Mouse (Mus musculus): ENCODE data around the gene Ccnjl. TPM values are rescaled to one million over a fixed set of nuclear protein-coding genes. Genes with fewer than 3 reads are reported as not detected.

The Ccnjl gene
- polyA plus RNA-seq, 3 experiments from 2014 or later = not detected

GRCm38 (mm10) chr11:43626927-43627645, 98.5 kb downstream of the Ccnjl start:
- ATAC-seq = no peak

- no peak for ATAC-seq
These were observed 103.1 kb downstream of the Ccnjl start for GRCm38 (mm10) chr11:43631645-43632044.

- peak; percentile 71 for ATAC-seq
These were observed 104.0 kb downstream of the Ccnjl start for GRCm38 (mm10) chr11:43632566-43632965.

- no peak for ATAC-seq
These were observed 104.6 kb downstream of the Ccnjl start for GRCm38 (mm10) chr11:43633165-43633564.

- no peak for ATAC-seq
These were observed 105.2 kb downstream of the Ccnjl start for GRCm38 (mm10) chr11:43633658-43634401.

Other genes with a start within 250 kb of the Ccnjl start
- 100 to 1,000 TPM; 103 to 180 (median 127) TPM for gene Pttg1, start 102.5 kb upstream of the Ccnjl start, polyA plus RNA-seq (2017; shearing (Covaris generic))
- 100 to 1,000 TPM; 102 to 127 (median 108) TPM for gene Slu7, start 95.0 kb upstream of the Ccnjl start, polyA plus RNA-seq (2017; shearing (Covaris generic))
- gene C1qtnf2, start 54.5 kb upstream of the Ccnjl start, polyA plus RNA-seq (2017; shearing (Covaris generic)) = not detected
- gene 4933415A04Rik, start 58.3 kb downstream of the Ccnjl start, polyA plus RNA-seq (2017; shearing (Covaris generic)) = under 1 TPM in 1 of 3 experiments, not detected in 2; 0.16 TPM
- gene Fabp6, start 72.8 kb downstream of the Ccnjl start, polyA plus RNA-seq (2017; shearing (Covaris generic)) = not detected
- 10 to 100 TPM; 23.5 to 33.3 (median 26.3) TPM for gene Pwwp2a, start 153.2 kb downstream of the Ccnjl start, polyA plus RNA-seq (2017; shearing (Covaris generic))
- gene Ttc1, start 219.2 kb downstream of the Ccnjl start, polyA plus RNA-seq (2017; shearing (Covaris generic)) = 100 to 1,000 TPM; 104 to 107 (median 107) TPM

Measured in inflammation-experienced regulatory T-cells, adult 6 months (primary cell).